Mouse (Mus musculus) liver, embryonic 11.5 days (tissue): Measurements from ENCODE around the gene I830077J02Rik. TPM values are rescaled to one million over a fixed set of nuclear protein-coding genes. Genes with fewer than 3 reads are reported as not detected.
"Not testable (repeated sequence)": the region's sequence is repeated elsewhere in the genome, so short reads cannot be mapped to it uniquely, and the experiment has no call there.

ENCODE experiments used
- ATAC-seq: fragments of 200-750 bp; cut with Nextera tagmentation; replicated peaks from 2 replicates; pipeline ENCODE4 v1.8.0; 2017; ENCODE audit warnings: moderate number of reproducible peaks, mild to moderate bottlenecking, moderate TSS enrichment, moderate library complexity; ENCODE audit not compliant: low FRiP score
- DNase-seq: peaks from one replicate; pipeline ENCODE4 v3.0.0-alpha.2; 2017; ENCODE audit warnings: low spot score
- H3K27ac ChIP-seq: fragments of 300-500 bp; sonication (generic); 2 replicates; pipeline ENCODE4 v1.5.1; 2014; ENCODE audit warnings: mild to moderate bottlenecking, low read depth, low read length, control low read depth
- H3K27me3 ChIP-seq: fragments of 300-500 bp; sonication (generic); replicated peaks from 2 replicates; pipeline ENCODE4 v1.6.1; 2014; ENCODE audit warnings: low read length, mixed read lengths; ENCODE audit not compliant: control insufficient read depth, insufficient read depth
- H3K36me3 ChIP-seq: fragments of 300-500 bp; sonication (generic); 2 replicates; pipeline ENCODE4 v1.6.1; 2014; ENCODE audit warnings: mild to moderate bottlenecking, low read length, moderate library complexity, mixed read lengths; ENCODE audit not compliant: control insufficient read depth, insufficient read depth
- H3K4me1 ChIP-seq: fragments of 300-500 bp; sonication (generic); replicated peaks from 2 replicates; pipeline ENCODE4 v1.6.1; 2014; ENCODE audit warnings: low read length, mixed read lengths; ENCODE audit not compliant: control insufficient read depth, insufficient read depth
- H3K4me2 ChIP-seq: fragments of 300-500 bp; sonication (generic); 2 replicates; pipeline ENCODE4 v1.6.1; 2014; ENCODE audit warnings: mild to moderate bottlenecking, control low read depth, moderate library complexity
- H3K4me3 ChIP-seq: fragments of 300-500 bp; sonication (generic); 2 replicates; pipeline ENCODE4 v1.5.1; 2014; ENCODE audit warnings: low read depth, low read length, control low read depth
- H3K9ac ChIP-seq: fragments of 300-500 bp; sonication (generic); 2 replicates; pipeline ENCODE4 v1.6.1; 2014; ENCODE audit warnings: low read depth, low read length, control low read depth
- H3K9me3 ChIP-seq: fragments of 300-500 bp; sonication (generic); 2 replicates; pipeline ENCODE4 v1.6.1; 2016; ENCODE audit warnings: low read length, inconsistent platforms, mixed read lengths; ENCODE audit not compliant: control insufficient read depth
- WGBS: fragments of 180-500 bp; shearing (Covaris S2); extraction: QIAGEN DNeasy Blood & Tissue Kit; methylation state at CpG from one replicate; pipeline ENCODE4 v1.1.7; 2014; 5-methylcytosine and 5-hydroxymethylcytosine counted together
- polyA plus RNA-seq: library from polyadenylated mRNA; unstranded; fragments of >200 nt; fragmentation: Nextera tagmentation; extraction: Ambion mirVana; gene quantifications from 2 replicates; pipeline ENCODE4 v1.2.1, GENCODE M21; 2014

I830077J02Rik gene
- polyA plus RNA-seq, 1 experiment from 2014 or later, result 5.6 TPM

GRCm38 (mm10) chr3:105928195-105928569, 4.3 kb downstream of the I830077J02Rik start:
- WGBS, result 93% methylated on average over 3 of the region's 3 CpGs
- peaks cover 10% of the 10 kb centered on the region for H3K4me1 ChIP-seq
- ATAC-seq, result no peak

GRCm38 (mm10) chr3:105927561-105928194, 4.8 kb downstream of the I830077J02Rik start:
- no peak for ATAC-seq

More at GRCm38 (mm10) chr3:105928195-105928569, 4.3 kb downstream of the I830077J02Rik start:
- no peaks in the 10 kb centered on the region for H3K27me3 ChIP-seq
- no peak overlapping the region for H3K27ac ChIP-seq
- no peak overlapping the region for H3K4me3 ChIP-seq
- no peak for DNase-seq
- H3K9me3 ChIP-seq, result no peaks in the 10 kb centered on the region
- H3K9ac ChIP-seq, result no peak overlapping the region
- no peak overlapping the region for H3K4me2 ChIP-seq
- H3K36me3 ChIP-seq, result no peaks in the 10 kb centered on the region

GRCm38 (mm10) chr3:105924616-105925015, 7.8 kb downstream of the I830077J02Rik start:
- no peak overlapping the region for H3K4me2 ChIP-seq
- no peaks in the 10 kb centered on the region for H3K36me3 ChIP-seq
- WGBS, result 62% methylated on average over 9 of the region's 9 CpGs
- H3K9ac ChIP-seq, result no peak overlapping the region
- peak; percentile 52 for ATAC-seq
- H3K27me3 ChIP-seq, result no peaks in the 10 kb centered on the region
- H3K4me3 ChIP-seq, result no peak overlapping the region
- peaks cover 10% of the 10 kb centered on the region for H3K4me1 ChIP-seq
- no peak overlapping the region for H3K27ac ChIP-seq
- no peaks in the 10 kb centered on the region for H3K9me3 ChIP-seq
- DNase-seq, result no peak

More at GRCm38 (mm10) chr3:105927561-105928194, 4.8 kb downstream of the I830077J02Rik start:
- Histone ChIP-seq H3K27ac (no peak overlapping the region), H3K9me3 (no peaks in the 10 kb centered on the region), H3K9ac (no peak overlapping the region), H3K36me3 (no peaks in the 10 kb centered on the region), H3K4me1 (peaks cover 10% of the 10 kb centered on the region), H3K4me2 (no peak overlapping the region), H3K4me3 (no peak overlapping the region), H3K27me3 (no peaks in the 10 kb centered on the region)
- 78% methylated on average over 7 of the region's 7 CpGs for WGBS
- no peak for DNase-seq

DNA sequence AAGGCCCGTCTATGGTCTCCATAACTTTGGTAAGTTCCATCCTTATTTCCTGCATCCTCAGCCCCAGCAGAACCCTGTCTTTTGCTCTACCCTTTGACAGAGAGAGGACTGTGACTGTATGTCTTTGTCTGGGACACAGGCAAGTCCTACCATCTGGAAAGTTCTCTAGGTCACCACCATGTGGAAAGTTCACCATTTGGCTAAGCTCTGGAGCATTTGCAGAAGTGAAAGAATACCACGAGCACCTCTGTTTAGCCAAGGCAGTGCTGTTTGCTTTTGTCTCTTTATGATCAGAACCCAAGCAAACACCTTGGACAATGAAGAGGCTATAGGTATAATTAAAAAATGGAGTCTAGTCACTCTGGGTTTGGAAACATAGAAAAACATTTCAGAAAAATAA, 10.5 kb downstream of the I830077J02Rik start:
- Histone ChIP-seq H3K36me3 (no peaks in the 10 kb centered on the region), H3K27me3 (no peaks in the 10 kb centered on the region), H3K9me3 (no peaks in the 10 kb centered on the region), H3K4me2 (no peak overlapping the region), H3K27ac (no peak overlapping the region), H3K9ac (no peak overlapping the region; the same call in 1 of the 2 replicates), H3K4me1 (peaks cover 16% of the 10 kb centered on the region), H3K4me3 (no peak overlapping the region)
- DNase-seq, result no peak
- ATAC-seq, result no peak
- 62% methylated on average over 2 of the region's 2 CpGs for WGBS

DNA sequence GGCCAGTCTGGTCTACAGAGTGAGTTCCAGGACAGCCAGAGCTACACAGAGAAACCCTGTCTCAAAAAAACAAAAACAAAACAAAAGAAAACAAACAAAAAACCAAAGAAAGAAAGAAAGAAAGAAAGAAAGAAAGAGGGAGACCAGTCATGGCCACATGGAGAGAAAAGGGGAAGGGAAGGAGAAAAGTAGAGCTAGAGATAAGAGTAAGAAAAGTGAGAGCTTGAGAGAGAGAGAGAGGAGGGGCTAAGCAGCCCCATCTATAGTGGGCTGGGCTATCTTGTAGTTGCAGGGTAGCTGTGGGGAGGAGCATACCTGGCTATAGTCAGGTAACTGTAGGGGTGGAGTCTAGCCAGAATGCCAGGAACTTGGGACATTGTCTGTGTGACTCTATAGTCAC, 11.7 kb downstream of the I830077J02Rik start:
- H3K4me2 ChIP-seq, H3K36me3 ChIP-seq, H3K27ac ChIP-seq, H3K9me3 ChIP-seq, H3K27me3 ChIP-seq, H3K4me3 ChIP-seq, H3K9ac ChIP-seq, DNase-seq: not testable (repeated sequence)
- 0 out of 2 replicates have a peak, but pooled peaks have one; percentile 48 for ATAC-seq
- H3K4me1 ChIP-seq, result peaks cover 11% of the 10 kb centered on the region; the same call in 1 of the 2 replicates

DNA sequence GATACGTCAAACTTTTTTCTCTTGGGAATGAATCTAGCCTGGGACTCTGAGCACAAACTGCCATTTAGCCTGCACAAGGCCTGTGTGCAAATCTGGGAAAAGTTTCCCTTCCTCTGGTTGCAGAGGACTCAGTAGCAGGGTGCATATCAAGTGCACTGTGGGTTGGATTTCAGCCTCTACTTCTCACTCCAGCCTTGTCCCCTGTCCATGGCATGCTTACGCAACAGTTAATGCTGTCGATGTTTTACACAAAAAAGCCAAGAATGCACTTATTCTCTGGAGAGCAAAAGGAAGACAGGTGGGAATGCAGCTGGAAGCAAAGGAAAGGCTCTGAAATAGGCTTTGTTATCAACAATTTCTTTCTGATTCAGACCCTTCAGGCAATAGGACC, 14.1 kb downstream of the I830077J02Rik start:
- no peak for DNase-seq
- H3K4me1 ChIP-seq, result peaks cover 22% of the 10 kb centered on the region
- H3K9ac ChIP-seq, result no peak overlapping the region
- no peak for ATAC-seq
- WGBS, result 56% methylated on average over 3 of the region's 3 CpGs
- H3K27me3 ChIP-seq, result no peaks in the 10 kb centered on the region
- H3K27ac ChIP-seq, result no peak overlapping the region
- H3K4me3 ChIP-seq, result no peak overlapping the region
- no peaks in the 10 kb centered on the region for H3K9me3 ChIP-seq
- H3K36me3 ChIP-seq, result no peaks in the 10 kb centered on the region
- H3K4me2 ChIP-seq, result no peak overlapping the region

GRCm38 (mm10) chr3:105917656-105918354, 14.7 kb downstream of the I830077J02Rik start:
- Histone ChIP-seq H3K4me3 (no peak overlapping the region), H3K36me3 (no peaks in the 10 kb centered on the region), H3K27ac (no peak overlapping the region), H3K9ac (no peak overlapping the region), H3K4me1 (peaks cover 25% of the 10 kb centered on the region), H3K9me3 (no peaks in the 10 kb centered on the region), H3K4me2 (no peak overlapping the region), H3K27me3 (no peaks in the 10 kb centered on the region)
- DNase-seq, result no peak
- no peak for ATAC-seq
- WGBS, result 39% methylated on average over 10 of the region's 10 CpGs

GRCm38 (mm10) chr3:105916455-105916854, 16.0 kb downstream of the I830077J02Rik start:
- not testable (repeated sequence) for ATAC-seq, H3K36me3 ChIP-seq, H3K27me3 ChIP-seq, H3K9ac ChIP-seq, H3K4me2 ChIP-seq, H3K4me3 ChIP-seq, H3K27ac ChIP-seq, H3K9me3 ChIP-seq, DNase-seq
- peaks cover 31% of the 10 kb centered on the region for H3K4me1 ChIP-seq

DNA sequence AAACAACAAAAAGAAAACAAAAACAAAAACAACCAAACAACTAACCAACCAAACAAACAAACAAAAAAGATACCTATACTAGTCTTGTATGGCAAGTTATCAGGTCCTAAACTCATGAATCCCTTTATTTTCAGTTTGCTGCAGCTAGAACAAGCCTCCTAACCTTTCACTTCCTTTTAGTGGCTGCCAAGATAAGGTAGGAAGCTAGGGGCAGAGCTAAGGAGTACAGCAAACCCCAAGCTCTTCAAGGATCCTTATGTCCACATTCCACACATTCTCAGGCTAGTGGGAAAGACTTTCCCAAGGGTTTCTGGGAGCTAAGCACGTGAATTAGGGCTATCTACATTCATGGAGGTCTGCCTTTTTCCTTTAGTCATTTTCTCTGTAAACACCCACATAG, 17.2 kb downstream of the I830077J02Rik start:
- Histone ChIP-seq H3K4me3 (no peak overlapping the region), H3K9ac (no peak overlapping the region), H3K4me2 (no peak overlapping the region), H3K27me3 (no peaks in the 10 kb centered on the region), H3K9me3 (no peaks in the 10 kb centered on the region), H3K36me3 (no peaks in the 10 kb centered on the region), H3K4me1 (peaks cover 31% of the 10 kb centered on the region), H3K27ac (no peak overlapping the region)
- DNase-seq, result no peak
- 25% methylated on average over 1 of the region's 1 CpGs for WGBS
- no peak for ATAC-seq
